Mouse (Mus musculus) embryonic facial prominence, embryonic 15.5 days (tissue): Measurements from ENCODE around the gene Degs1. TPM values are rescaled to one million over a fixed set of nuclear protein-coding genes. Genes with fewer than 3 reads are reported as not detected.

ENCODE experiments used
- ATAC-seq: fragments of 200-750 bp; cut with Nextera tagmentation; 2 replicates; pipeline ENCODE4 v1.8.0; 2017; ENCODE audit warnings: low read depth, moderate TSS enrichment; ENCODE audit not compliant: insufficient number of reproducible peaks, low FRiP score, low TSS enrichment
- H3K27ac ChIP-seq: fragments of 300-500 bp; sonication (generic); replicated peaks from 2 replicates; pipeline ENCODE4 v1.5.1; 2015; ENCODE audit warnings: mild to moderate bottlenecking, inconsistent platforms
- H3K27me3 ChIP-seq: fragments of 300-500 bp; sonication (generic); 2 replicates; pipeline ENCODE4 v1.6.1; 2015; ENCODE audit warnings: inconsistent platforms
- H3K36me3 ChIP-seq: fragments of 300-500 bp; sonication (generic); 2 replicates; pipeline ENCODE4 v1.6.1; 2015; ENCODE audit warnings: mild to moderate bottlenecking, inconsistent platforms
- H3K4me1 ChIP-seq: fragments of 300-500 bp; sonication (generic); 2 replicates; pipeline ENCODE4 v1.6.1; 2015; ENCODE audit warnings: inconsistent platforms
- H3K4me2 ChIP-seq: fragments of 300-500 bp; sonication (generic); replicated peaks from 2 replicates; pipeline ENCODE4 v1.6.1; 2015; ENCODE audit warnings: mild to moderate bottlenecking, inconsistent platforms
- H3K4me3 ChIP-seq: fragments of 300-500 bp; sonication (generic); replicated peaks from 2 replicates; pipeline ENCODE4 v1.5.1; 2015; ENCODE audit warnings: mild to moderate bottlenecking, inconsistent platforms
- H3K9ac ChIP-seq: fragments of 300-500 bp; sonication (generic); 2 replicates; pipeline ENCODE4 v1.6.1; 2015; ENCODE audit warnings: inconsistent platforms
- H3K9me3 ChIP-seq: fragments of 300-500 bp; sonication (generic); replicated peaks from 2 replicates; pipeline ENCODE4 v1.6.1; 2016; ENCODE audit warnings: inconsistent platforms
- WGBS: fragments of 180-500 bp; shearing (Covaris S2); methylation state at CpG from one replicate; pipeline ENCODE4 v1.1.7; 2015; 5-methylcytosine and 5-hydroxymethylcytosine counted together
- polyA plus RNA-seq: library from polyadenylated mRNA; unstranded; fragments of >200 nt; fragmentation: Nextera tagmentation; extraction: Ambion mirVana; gene quantifications from 2 replicates; pipeline ENCODE4 v1.2.1, GENCODE M21; 2015

The Degs1 gene
- polyA plus RNA-seq, 1 experiment from 2014 or later = 142 TPM

DNA sequence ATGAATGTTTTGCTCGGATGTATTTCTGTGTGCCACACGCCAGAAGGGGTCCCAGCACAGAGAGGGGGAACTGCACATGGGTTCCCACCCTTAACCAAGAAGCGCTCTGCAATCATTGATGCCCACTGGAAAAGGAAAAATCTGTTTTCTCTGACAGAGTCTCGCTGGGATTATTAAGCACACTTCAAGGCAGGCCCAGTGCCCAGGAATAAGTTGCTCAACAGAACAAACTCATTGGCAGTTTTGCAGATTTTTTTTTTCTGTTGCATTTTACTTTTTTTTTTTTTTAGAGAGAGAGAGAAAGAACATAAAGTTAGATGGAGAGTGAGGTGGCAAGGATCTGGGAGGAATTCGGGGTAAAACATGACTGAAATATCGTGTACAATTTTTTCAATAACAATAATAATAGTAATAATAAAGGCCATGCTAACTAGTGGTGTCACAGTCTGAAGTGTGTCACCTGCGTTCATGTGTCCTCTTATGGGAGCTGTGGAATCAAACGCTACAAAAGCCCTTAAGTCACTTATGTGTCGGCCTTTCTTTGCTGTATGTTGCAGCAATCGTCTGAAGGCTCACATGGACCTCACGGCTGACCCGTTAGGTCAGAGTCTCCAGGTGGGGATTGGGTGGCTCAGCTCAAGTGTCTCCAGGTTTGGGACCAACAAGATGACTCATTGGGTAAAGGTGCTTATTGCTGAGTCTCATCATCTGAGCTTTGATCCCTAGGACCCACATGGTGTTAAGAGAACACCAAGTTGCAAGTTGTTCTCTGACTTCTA, 28.7 kb downstream of the Degs1 start:
- ATAC-seq = no peak
- no peaks in the 10 kb centered on the region for H3K9me3 ChIP-seq
- no peaks in the 10 kb centered on the region for H3K27me3 ChIP-seq
- no peaks in the 10 kb centered on the region for H3K36me3 ChIP-seq
- no peak overlapping the region for H3K4me2 ChIP-seq
- H3K9ac ChIP-seq = no peak overlapping the region
- WGBS = 88% methylated on average over 12 of the region's 12 CpGs
- H3K4me3 ChIP-seq = no peak overlapping the region
- no peak overlapping the region for H3K27ac ChIP-seq
- H3K4me1 ChIP-seq = no peaks in the 10 kb centered on the region

DNA sequence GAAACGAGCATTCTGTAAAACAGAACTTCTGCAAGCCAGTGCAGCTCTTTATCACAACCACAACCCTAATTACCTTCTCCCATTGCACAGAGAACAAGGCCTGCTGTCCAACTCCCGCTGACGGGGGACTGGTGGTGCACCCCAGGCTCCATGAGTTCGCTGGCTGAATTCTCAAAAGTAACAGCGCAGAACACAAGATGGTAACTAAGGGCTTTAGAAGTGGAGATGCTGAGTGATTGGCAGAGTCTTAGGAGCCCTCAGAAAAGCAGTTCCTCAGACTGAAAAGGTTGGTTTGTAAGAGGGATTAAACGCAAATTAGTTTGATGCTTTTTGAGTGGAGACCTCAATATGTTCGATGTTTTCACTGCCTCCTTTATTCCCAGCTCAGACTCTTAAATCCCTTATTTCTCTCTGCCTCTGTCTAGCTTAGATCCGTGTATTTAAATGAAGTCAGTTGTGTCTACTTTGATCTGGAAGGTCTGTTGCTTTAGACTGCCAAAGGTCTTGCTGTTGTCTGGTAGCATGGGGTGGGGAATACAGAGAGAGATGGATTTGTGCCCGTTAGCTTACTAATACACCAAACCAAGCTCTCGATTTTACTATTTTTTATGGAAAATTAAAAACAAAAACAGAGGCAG, 30.0 kb downstream of the Degs1 start:
- Histone ChIP-seq H3K9ac (no peak overlapping the region), H3K9me3 (no peaks in the 10 kb centered on the region), H3K27me3 (no peaks in the 10 kb centered on the region), H3K27ac (no peak overlapping the region), H3K36me3 (no peaks in the 10 kb centered on the region), H3K4me3 (no peak overlapping the region), H3K4me1 (no peaks in the 10 kb centered on the region), H3K4me2 (no peak overlapping the region)
- WGBS = 71% methylated on average over 10 of the region's 10 CpGs
- ATAC-seq = no peak

DNA sequence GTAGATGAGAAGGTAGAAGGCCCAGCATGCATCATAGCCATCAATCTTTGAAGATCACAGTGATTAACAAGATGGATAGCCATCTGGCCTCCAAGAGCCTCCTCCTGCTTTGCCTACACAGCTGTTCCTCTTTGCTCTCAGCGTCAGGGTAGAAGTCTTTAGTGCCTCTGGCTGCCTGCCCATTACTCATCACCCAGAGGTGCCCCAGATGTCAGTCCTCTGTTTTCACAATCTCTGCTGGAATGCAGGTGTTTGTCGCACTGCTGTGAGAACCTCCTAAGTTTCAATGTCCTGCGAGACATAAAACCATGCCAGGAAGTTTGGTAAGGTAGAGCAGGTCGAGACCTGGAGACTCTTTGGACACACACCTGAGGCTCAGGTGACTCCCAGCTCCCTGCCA, 31.9 kb downstream of the Degs1 start:
- no peak overlapping the region for H3K4me2 ChIP-seq
- H3K4me1 ChIP-seq = no peaks in the 10 kb centered on the region
- no peak for ATAC-seq
- no peak overlapping the region for H3K9ac ChIP-seq
- no peaks in the 10 kb centered on the region for H3K27me3 ChIP-seq
- no peak overlapping the region for H3K27ac ChIP-seq
- no peaks in the 10 kb centered on the region for H3K36me3 ChIP-seq
- H3K9me3 ChIP-seq = no peaks in the 10 kb centered on the region
- H3K4me3 ChIP-seq = no peak overlapping the region
- WGBS = 64% methylated on average over 4 of the region's 4 CpGs

DNA sequence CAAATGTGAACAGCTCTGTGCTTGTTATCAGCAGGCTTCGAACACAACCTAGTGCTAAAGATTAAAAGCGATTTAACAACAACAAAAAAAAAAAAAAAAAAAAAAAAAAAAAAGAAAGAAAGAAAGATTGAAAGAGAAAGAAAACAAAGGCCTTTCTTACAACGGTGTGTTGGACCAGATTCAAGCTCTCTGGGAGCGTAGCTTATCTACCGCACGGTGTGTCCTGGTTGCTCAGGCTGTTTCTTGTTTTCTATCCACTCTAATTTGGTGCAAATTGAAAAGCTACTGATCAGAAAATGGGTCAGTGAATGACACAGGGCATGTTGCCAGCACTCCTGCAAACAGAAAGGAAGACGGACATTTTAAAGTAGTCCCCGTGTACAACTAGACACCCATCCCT, 33.3 kb downstream of the Degs1 start:
- Histone ChIP-seq H3K4me1 (no peaks in the 10 kb centered on the region), H3K36me3 (no peaks in the 10 kb centered on the region), H3K27me3 (no peaks in the 10 kb centered on the region), H3K9ac (no peak overlapping the region), H3K4me3 (no peak overlapping the region), H3K4me2 (no peak overlapping the region), H3K9me3 (no peaks in the 10 kb centered on the region), H3K27ac (no peak overlapping the region)
- ATAC-seq = no peak
- 77% methylated on average over 8 of the region's 8 CpGs for WGBS

DNA sequence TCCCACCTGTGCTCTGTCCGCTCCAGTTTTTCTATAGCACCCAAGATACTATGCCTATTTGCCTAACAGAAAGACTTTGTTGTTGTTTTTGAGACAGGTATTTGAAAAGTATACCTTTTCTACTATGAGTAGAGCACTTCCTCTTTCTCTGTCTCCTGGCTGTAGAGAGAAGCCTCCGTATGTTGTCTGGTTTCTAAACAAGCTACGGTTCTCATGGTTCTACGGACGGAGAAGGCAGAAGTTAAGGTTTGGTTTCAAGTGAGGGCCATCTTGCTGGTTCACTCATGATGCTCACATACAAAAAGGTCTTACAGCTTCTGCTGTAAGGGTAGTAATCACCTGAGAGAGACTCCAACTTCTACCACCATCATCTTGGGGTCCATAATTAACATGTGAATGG, 37.6 kb downstream of the Degs1 start:
- Histone ChIP-seq H3K27me3 (no peaks in the 10 kb centered on the region), H3K4me1 (no peaks in the 10 kb centered on the region), H3K4me3 (no peak overlapping the region), H3K9ac (no peak overlapping the region), H3K4me2 (no peak overlapping the region), H3K27ac (no peak overlapping the region), H3K9me3 (no peaks in the 10 kb centered on the region), H3K36me3 (no peaks in the 10 kb centered on the region)
- no peak for ATAC-seq
- WGBS = 90% methylated on average over 5 of the region's 5 CpGs

DNA sequence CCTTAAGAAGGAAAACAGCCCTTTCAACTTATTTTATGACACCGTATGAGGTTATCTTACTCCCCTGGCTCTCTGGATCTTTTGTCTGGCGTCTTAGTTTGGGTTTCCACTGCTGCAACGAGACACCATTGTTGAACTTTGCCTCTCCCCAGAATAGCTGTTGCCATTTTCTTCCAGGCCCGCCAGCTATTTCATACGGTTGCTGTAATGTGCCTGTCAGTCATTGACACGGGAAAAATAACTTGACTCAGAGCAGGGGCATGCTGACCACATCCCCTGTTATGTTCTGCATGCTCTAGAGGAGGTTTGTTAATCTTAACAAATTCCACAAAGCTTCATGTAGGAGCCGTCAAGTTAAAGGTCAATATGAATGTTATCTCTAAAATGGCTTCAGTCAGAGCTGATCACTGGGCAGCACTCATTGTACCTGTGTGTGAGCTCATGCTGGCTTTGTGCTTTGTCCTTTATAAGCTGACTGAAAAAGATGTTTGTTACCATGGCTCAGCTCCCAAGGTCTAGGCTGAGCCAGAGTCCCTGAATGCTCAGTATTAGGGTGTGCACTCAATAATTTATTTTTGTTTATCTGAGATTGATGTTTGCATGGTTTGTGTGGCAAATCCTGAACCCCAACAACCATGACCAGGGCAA, 44.4 kb downstream of the Degs1 start:
- Histone ChIP-seq H3K4me1 (no peaks in the 10 kb centered on the region), H3K36me3 (no peaks in the 10 kb centered on the region), H3K27me3 (no peaks in the 10 kb centered on the region), H3K9ac (no peak overlapping the region), H3K27ac (0 out of 2 replicates have a peak overlapping the region, but pooled peaks have one; percentile 7), H3K4me2 (no peak overlapping the region), H3K9me3 (no peaks in the 10 kb centered on the region), H3K4me3 (no peak overlapping the region)
- ATAC-seq = no peak
- WGBS = 46% methylated on average over 7 of the region's 7 CpGs

DNA sequence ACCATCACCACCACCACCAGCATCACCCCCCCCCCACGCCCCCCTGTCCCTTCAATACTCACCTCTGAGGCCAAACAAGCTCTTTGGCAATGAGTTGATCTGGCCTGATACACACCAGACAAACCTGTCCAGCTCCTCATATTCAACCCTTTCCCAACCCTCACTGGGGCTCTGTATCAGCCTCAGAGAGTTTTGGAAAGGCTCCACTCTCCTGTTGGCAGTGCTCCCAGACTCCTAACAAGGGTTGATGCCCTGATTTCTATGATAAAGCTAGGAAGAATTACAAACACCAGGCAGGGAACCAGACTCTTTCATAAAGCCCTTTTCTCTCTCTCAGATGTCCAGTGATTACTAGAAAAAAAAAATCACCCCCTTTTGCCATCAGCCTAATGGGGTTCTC, 45.2 kb downstream of the Degs1 start:
- Histone ChIP-seq H3K27me3 (no peaks in the 10 kb centered on the region), H3K4me1 (no peaks in the 10 kb centered on the region), H3K4me2 (no peak overlapping the region), H3K4me3 (no peak overlapping the region), H3K9ac (no peak overlapping the region), H3K27ac (0 out of 2 replicates have a peak overlapping the region, but pooled peaks have one; percentile 7), H3K36me3 (no peaks in the 10 kb centered on the region), H3K9me3 (no peaks in the 10 kb centered on the region)
- peak; percentile 54; the same call in 1 of the 2 replicates for ATAC-seq
- WGBS = 72% methylated on average over 1 of the region's 1 CpGs

DNA sequence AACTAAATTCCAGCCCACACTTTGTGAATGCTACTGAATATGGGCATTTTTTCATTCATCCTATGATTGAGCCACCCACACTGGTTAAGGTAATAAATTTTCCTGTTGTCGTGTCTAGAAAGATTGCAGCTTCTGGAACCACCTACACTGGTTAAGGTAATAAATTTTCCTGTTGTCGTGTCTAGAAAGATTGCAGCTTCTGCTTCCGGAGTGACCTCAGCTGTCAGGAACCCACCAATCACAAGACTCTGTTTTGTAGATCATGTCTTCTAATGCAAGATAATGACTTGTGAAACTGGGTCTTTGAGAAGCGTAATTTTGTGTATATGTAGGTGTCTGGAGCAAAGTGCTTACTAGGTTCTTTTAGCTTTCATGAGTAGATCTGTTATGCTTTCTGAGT, 47.4 kb downstream of the Degs1 start:
- H3K27ac ChIP-seq = no peak overlapping the region
- no peak for ATAC-seq
- WGBS = 83% methylated on average over 4 of the region's 4 CpGs
- no peak overlapping the region for H3K4me3 ChIP-seq
- no peaks in the 10 kb centered on the region for H3K4me1 ChIP-seq
- H3K4me2 ChIP-seq = no peak overlapping the region
- no peaks in the 10 kb centered on the region for H3K36me3 ChIP-seq
- no peaks in the 10 kb centered on the region for H3K9me3 ChIP-seq
- H3K9ac ChIP-seq = no peak overlapping the region
- H3K27me3 ChIP-seq = no peaks in the 10 kb centered on the region

DNA sequence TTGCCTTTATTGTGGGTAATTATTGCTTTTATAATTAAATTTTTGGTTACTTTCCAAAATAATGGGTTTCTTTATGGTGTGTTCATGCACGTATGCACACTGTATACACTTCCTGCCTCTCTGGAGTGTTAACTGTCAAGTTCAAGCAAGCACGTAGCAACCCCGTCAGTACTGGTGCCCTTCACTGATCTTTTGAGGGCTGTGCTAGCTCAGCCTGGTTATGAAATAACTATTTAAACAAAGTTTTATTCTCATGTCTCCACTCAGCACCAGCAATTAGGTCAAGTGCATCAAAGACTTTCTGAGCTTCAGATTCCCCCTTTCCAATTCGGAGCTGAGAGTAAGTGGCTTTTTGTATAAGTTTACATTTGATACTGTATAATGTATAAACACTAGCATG, 53.2 kb downstream of the Degs1 start:
- H3K27me3 ChIP-seq = no peaks in the 10 kb centered on the region
- H3K9ac ChIP-seq = no peak overlapping the region
- no peak overlapping the region for H3K4me2 ChIP-seq
- no peaks in the 10 kb centered on the region for H3K36me3 ChIP-seq
- no peak overlapping the region for H3K27ac ChIP-seq
- ATAC-seq = no peak
- 0 out of 2 replicates have a peak, but pooled peaks cover 5% of the 10 kb centered on the region for H3K4me1 ChIP-seq
- H3K4me3 ChIP-seq = no peak overlapping the region
- WGBS = 81% methylated on average over 4 of the region's 4 CpGs
- no peaks in the 10 kb centered on the region for H3K9me3 ChIP-seq

DNA sequence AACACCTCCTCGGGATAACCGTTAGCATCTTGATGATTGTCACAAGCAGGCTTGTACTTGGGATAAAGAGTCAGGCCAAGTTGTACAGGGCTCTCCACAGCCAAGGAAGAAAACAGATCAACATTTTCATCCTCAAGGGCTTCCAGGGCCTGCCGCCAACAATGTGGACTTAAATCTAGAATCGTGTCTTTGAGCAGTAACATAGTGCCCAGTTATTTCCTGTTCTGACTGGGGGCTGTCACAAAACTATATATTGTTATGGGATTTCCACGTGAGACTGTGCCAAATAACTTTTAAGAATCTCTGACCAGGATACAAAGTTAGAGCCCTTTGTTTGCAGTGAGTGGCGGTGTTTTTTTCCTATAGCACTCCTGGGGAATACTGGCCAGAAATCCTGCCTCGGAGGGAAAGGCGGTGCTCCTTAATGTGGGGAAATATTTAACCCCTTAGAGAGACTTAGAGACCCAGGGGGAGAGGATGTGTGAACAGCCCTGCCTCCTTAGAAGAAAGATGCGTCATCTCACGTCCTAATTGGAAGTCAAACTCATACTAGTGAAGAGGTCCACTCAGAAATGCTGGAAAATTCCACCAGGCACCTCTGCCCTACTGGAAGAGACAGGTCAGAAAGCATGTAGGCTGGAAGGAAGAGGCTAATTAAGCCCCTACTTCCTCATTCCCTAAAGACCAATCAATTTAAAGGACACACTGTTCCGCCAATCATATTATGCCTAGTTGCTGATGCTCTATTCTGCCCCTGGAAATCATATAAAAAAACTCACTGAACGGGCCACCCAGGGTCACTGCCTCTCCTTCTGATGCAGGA, 55.3 kb downstream of the Degs1 start:
- no peak overlapping the region for H3K9ac ChIP-seq
- no peak overlapping the region for H3K4me3 ChIP-seq
- H3K36me3 ChIP-seq = no peaks in the 10 kb centered on the region
- ATAC-seq = no peak
- no peaks in the 10 kb centered on the region for H3K27me3 ChIP-seq
- H3K4me2 ChIP-seq = no peak overlapping the region
- H3K4me1 ChIP-seq = 0 out of 2 replicates have a peak, but pooled peaks cover 5% of the 10 kb centered on the region
- WGBS = 36% methylated on average over 12 of the region's 12 CpGs
- H3K9me3 ChIP-seq = no peaks in the 10 kb centered on the region
- peak overlapping the region; percentile 17; the same call in 1 of the 2 replicates for H3K27ac ChIP-seq

DNA sequence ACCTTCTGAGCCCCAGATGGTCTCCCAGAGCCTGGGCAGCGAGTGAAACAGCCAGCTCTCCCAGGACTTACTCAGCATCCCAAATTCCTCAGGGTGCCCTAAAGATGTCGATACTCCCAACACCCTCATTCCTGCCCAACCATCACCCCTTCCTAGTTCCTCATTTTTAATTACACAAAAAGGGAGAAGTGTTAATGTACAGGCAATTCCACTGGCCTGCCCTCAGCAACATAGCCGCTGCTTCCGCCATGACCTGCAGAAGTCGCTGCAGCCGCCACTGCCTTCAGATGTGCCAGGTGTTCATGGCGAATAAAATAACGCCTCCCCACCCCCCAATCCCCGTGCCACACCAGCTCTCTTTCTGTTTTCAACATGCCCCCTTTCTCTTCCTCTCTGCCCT, 56.3 kb downstream of the Degs1 start:
- Histone ChIP-seq H3K4me2 (no peak overlapping the region), H3K36me3 (no peaks in the 10 kb centered on the region), H3K9me3 (no peaks in the 10 kb centered on the region), H3K4me3 (no peak overlapping the region), H3K27me3 (no peaks in the 10 kb centered on the region), H3K4me1 (0 out of 2 replicates have a peak, but pooled peaks cover 5% of the 10 kb centered on the region), H3K9ac (no peak overlapping the region), H3K27ac (no peak overlapping the region)
- 88% methylated on average over 9 of the region's 9 CpGs for WGBS
- ATAC-seq = no peak
